Mouse (Mus musculus): Measurements from ENCODE around the gene Cuedc1. TPM values are rescaled to one million over a fixed set of nuclear protein-coding genes. Genes with fewer than 3 reads are reported as not detected.

Gene Cuedc1
- polyA plus RNA-seq, 1 experiment = not detected

DNA sequence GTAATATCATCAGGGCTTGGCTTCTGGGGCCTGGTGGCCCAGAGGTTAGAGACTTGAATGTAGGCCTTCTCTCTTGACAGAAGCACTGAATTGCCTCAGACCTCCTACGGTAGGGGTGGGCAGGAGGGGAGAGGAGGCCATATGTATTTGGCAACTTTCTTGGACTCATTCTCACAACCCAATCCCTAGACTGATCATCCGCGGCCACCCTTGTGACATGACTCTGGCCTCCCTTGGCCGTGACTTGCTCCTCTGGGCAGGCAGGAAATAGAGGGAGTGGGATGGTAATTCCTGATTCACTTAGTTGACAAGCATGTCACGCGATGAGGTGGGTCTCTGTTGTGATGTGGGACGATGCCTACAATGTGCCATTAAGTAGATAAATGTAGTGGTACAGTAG lies 68.6 kb downstream of the Cuedc1 start:
- TF ChIP-seq CTCF (IDR thresholded peaks at IDR 0.05; ENCODE audit: insufficient read depth, low read depth, low read length) (no peak), POLR2A (IDR thresholded peaks at IDR 0.05; ENCODE audit: insufficient read depth, low read depth, low read length) (no peak)
- H3K27ac ChIP-seq (ENCODE audit: insufficient read depth, low read depth, low read length) = no peak overlapping the region
- H3K4me1 ChIP-seq (ENCODE audit: control insufficient read depth, insufficient read depth, low read length) = peaks cover 30% of the 10 kb centered on the region
- H3K4me3 ChIP-seq (ENCODE audit: insufficient read depth, low read depth, low read length) = no peak overlapping the region
- 87% methylated on average over 7 of the region's 7 CpGs for WGBS

DNA sequence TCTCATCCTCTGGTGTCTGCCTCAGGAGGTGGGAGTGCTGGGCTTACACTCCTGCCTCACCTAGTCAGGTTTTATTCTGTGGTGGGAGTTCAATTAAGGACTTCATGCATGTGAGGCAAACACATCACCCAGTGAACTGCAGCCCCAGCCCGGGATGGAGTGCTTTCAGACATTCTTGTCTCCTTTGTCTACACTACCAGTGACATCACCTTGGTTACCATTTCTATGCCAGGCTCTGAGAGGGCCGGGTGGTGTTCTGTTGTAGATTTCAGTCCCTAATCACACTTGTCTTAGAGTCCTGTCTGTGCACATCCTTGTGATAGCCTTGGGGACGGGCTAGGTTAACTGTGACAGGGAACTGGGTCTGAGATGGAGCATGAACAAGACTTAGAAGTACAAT lies 70.8 kb downstream of the Cuedc1 start:
- TF ChIP-seq POLR2A (IDR thresholded peaks at IDR 0.05; ENCODE audit: insufficient read depth, low read depth, low read length) (no peak), CTCF (IDR thresholded peaks at IDR 0.05; ENCODE audit: insufficient read depth, low read depth, low read length) (no peak)
- Histone ChIP-seq H3K4me1 (ENCODE audit: control insufficient read depth, insufficient read depth, low read length) (peaks cover 34% of the 10 kb centered on the region), H3K27ac (ENCODE audit: insufficient read depth, low read depth, low read length) (no peak overlapping the region), H3K4me3 (ENCODE audit: insufficient read depth, low read depth, low read length) (no peak overlapping the region)
- 60% methylated on average over 3 of the region's 3 CpGs for WGBS

DNA sequence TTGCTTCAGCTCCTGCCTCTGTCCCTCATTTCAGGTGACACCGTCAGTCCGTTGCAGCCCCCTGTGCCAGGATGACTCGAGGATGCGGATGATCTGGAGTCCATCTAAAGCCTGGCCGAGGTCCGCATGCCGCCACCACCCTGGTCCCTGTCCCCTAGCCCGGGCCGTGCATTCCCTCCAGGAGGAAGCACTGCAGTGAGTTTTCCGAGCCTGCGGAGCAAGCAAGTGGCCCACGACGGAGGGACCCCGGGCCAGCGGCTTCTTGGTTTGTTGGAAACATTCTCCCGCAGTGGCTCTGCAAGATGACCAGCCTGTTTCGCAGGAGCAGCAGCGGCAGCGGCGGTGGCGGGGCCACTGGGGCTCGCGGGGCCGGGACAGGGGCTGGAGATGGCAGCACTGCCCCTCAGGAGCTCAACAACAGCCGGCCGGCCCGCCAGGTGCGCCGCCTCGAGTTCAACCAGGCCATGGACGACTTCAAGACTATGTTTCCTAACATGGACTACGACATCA lies 71.7 kb downstream of the Cuedc1 start:
- TF ChIP-seq POLR2A (IDR thresholded peaks at IDR 0.05; ENCODE audit: insufficient read depth, low read depth, low read length) (no peak), CTCF (IDR thresholded peaks at IDR 0.05; ENCODE audit: insufficient read depth, low read depth, low read length) (no peak)
- WGBS = 76% methylated on average over 32 of the region's 32 CpGs
- peaks cover 31% of the 10 kb centered on the region for H3K4me1 ChIP-seq (ENCODE audit: control insufficient read depth, insufficient read depth, low read length)
- H3K4me3 ChIP-seq (ENCODE audit: insufficient read depth, low read depth, low read length) = no peak overlapping the region
- no peak overlapping the region for H3K27ac ChIP-seq (ENCODE audit: insufficient read depth, low read depth, low read length)

DNA sequence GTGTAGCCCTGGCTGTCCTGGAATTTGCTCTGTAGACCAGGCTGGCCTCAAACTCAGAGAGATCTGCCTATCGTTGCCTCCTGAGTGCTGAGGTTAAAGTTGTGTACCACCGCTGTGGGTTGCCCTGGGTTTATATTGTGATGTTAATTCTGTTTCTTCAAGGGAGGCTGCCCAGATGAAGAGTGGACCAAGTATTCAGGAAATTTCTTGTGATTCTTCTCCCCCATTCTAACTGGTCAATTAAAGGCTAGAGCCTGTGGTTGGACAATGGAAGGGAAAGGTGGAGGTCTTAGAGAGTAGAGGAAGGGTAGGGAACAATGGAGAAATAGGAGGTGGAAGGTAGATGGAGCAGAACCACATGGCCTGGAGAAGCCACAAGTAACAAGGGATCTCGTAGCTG lies 72.7 kb downstream of the Cuedc1 start:
- TF ChIP-seq CTCF (IDR thresholded peaks at IDR 0.05; ENCODE audit: insufficient read depth, low read depth, low read length) = no peak
- TF ChIP-seq POLR2A (IDR thresholded peaks at IDR 0.05; ENCODE audit: insufficient read depth, low read depth, low read length) = no peak
- H3K4me3 ChIP-seq (ENCODE audit: insufficient read depth, low read depth, low read length) = no peak overlapping the region
- WGBS = 78% methylated on average over 3 of the region's 3 CpGs
- peaks cover 22% of the 10 kb centered on the region for H3K4me1 ChIP-seq (ENCODE audit: control insufficient read depth, insufficient read depth, low read length)
- no peak overlapping the region for H3K27ac ChIP-seq (ENCODE audit: insufficient read depth, low read depth, low read length)

DNA sequence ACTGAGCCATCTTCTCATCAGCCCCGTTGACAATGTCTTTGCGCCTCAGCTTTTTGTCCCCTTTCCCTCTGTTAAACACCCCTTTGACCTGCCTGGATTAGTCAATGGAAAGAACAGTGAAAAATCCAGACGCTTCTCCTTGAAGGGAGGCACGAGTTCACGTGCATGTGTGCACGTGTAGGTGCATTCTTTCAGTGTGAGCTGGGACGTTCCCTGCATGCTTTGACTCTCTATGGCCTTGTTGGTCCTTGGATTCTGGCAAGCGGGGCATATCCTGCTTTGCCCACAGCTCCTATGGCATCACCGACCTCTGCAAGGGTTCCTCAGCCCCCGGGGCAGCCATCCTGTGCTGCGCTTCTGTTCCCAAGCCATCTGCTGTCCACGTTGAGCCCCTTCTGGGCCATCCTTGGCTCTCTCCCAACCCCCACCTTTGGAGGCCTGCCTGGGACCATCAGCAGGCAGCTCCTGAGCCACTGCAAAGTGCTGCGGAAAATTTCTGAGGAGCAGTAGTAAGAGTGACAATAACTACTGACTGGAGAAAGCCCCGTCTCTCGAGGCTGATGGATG lies 74.1 kb downstream of the Cuedc1 start:
- Histone ChIP-seq H3K27ac (ENCODE audit: insufficient read depth, low read depth, low read length) (no peak overlapping the region), H3K4me1 (ENCODE audit: control insufficient read depth, insufficient read depth, low read length) (peaks cover 13% of the 10 kb centered on the region), H3K4me3 (ENCODE audit: insufficient read depth, low read depth, low read length) (no peak overlapping the region)
- WGBS = 85% methylated on average over 15 of the region's 15 CpGs
- TF ChIP-seq POLR2A (IDR thresholded peaks at IDR 0.05; ENCODE audit: insufficient read depth, low read depth, low read length) (no peak), CTCF (IDR thresholded peaks at IDR 0.05; ENCODE audit: insufficient read depth, low read depth, low read length) (no peak)

DNA sequence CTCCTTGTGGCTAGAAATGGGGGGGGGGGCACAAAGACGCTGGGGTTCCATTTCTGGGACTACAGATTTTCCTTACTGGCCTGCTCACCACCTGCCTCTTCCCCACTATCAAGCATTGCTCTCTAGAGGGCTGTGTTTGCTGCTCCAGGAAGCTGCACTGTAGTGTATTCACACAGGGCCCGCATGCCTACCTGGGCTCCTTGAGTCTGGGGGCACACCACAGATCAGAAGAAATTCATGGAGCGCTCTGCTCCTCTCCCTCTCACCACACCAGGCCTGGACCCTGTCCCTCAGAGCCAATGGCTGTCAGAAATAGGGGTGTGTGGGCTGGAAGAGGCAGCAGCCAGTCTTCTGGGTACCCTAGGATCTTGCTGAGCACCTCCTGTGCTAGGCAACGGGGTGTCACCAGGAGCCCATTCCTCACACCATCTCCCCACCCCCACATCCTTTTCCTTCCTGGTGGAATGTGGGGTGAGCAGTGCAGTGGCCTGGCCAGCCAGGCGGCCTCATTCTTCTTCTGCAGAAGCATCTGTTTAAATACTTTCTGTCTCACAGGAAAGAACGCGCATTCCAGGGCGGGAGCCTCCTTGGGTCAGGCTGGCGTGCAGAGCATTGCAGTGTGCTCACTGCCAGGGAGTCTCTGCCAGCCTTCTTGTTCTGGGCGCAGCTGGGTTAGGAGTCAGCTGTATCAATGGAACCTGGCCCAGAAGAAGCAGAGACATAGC lies 74.9 kb downstream of the Cuedc1 start:
- no peak overlapping the region for H3K4me3 ChIP-seq (ENCODE audit: insufficient read depth, low read depth, low read length)
- 47% methylated on average over 10 of the region's 10 CpGs for WGBS
- H3K4me1 ChIP-seq (ENCODE audit: control insufficient read depth, insufficient read depth, low read length) = peaks cover 13% of the 10 kb centered on the region
- TF ChIP-seq POLR2A (IDR thresholded peaks at IDR 0.05; ENCODE audit: insufficient read depth, low read depth, low read length) (no peak), CTCF (IDR thresholded peaks at IDR 0.05; ENCODE audit: insufficient read depth, low read depth, low read length) (no peak)
- H3K27ac ChIP-seq (ENCODE audit: insufficient read depth, low read depth, low read length) = 0 out of 2 replicates have a peak overlapping the region, but pooled peaks have one; percentile 23

DNA sequence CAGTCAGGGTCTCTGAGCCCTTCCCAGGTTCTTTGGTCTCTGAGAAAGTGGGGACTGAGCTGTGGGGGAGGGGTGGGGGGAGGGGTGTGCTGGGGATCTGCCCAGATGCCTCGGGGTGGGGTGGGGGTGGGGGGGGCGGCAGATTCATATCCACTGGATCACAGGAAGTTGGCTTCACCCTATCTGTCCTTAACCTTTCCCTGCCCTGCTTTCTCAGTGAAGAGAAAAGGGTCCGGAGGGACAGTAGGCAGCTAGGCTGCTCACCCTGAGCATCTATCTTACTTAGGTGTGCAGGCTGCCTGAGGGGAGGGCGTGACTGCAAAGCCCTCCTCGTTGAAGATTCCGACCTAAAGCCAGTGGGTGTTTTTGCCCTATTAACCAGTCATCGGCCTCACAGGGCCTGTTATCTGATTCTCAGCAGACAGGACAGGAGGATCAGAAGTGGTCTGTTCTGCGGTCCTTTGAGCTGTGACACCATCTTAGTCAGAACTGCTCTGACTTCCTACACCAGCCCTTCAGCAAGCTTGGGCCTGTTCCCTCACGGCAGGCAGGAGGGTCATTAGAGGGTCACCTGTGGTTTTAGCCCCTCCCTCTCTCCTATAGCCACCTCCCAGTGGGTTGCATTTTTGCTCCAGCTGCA lies 75.6 kb downstream of the Cuedc1 start:
- no peak overlapping the region; the same call in 1 of the 2 replicates for H3K27ac ChIP-seq (ENCODE audit: insufficient read depth, low read depth, low read length)
- TF ChIP-seq POLR2A (IDR thresholded peaks at IDR 0.05; ENCODE audit: insufficient read depth, low read depth, low read length) = no peak
- no peak for TF ChIP-seq CTCF (IDR thresholded peaks at IDR 0.05; ENCODE audit: insufficient read depth, low read depth, low read length)

DNA sequence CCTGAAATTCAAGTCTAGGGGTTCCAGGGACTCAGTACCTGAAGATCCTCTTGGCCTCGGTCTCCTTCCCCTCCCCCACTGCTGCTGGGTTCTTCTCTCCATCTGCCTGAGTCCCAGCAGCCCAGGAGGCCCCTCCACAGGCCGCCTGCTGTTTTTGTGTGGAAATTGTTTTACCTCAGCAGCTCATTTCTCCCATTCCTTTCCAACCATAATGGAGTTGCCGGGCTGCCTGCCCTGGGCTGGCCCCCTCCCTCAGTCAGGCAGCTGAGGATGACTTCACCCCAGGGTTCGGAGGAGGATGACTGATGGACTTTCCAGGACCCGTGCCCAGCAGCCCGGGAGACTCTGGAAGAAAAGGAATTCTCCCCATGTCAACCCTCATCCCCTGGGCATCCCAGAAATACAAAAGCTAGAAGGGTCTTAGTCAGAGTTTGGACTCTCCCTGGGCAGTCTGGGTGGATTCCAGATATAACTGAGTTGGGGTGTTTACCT lies 82.7 kb downstream of the Cuedc1 start:
- WGBS = 21% methylated on average over 6 of the region's 6 CpGs
- TF ChIP-seq POLR2A (IDR thresholded peaks at IDR 0.05; ENCODE audit: insufficient read depth, low read depth, low read length) = no peak
- no peak for TF ChIP-seq CTCF (IDR thresholded peaks at IDR 0.05; ENCODE audit: insufficient read depth, low read depth, low read length)
- no peak overlapping the region for H3K4me3 ChIP-seq (ENCODE audit: insufficient read depth, low read depth, low read length)
- H3K4me1 ChIP-seq (ENCODE audit: control insufficient read depth, insufficient read depth, low read length) = peaks cover 15% of the 10 kb centered on the region
- no peak overlapping the region for H3K27ac ChIP-seq (ENCODE audit: insufficient read depth, low read depth, low read length)

More for the DNA sequence above, 75.6 kb downstream of the Cuedc1 start:
- H3K4me3 ChIP-seq (ENCODE audit: insufficient read depth, low read depth, low read length) = no peak overlapping the region
- H3K4me1 ChIP-seq (ENCODE audit: control insufficient read depth, insufficient read depth, low read length) = peaks cover 13% of the 10 kb centered on the region
- 53% methylated on average over 9 of the region's 9 CpGs for WGBS
